Mouse (Mus musculus): ENCODE results near the gene Cttnbp2nl. TPM values are rescaled to one million over a fixed set of nuclear protein-coding genes. Genes with fewer than 3 reads are reported as not detected.

Cttnbp2nl gene
- polyA plus RNA-seq (2016; fragmentation: Nextera tagmentation; extraction: Ambion mirVana): 34.3 and 36.7 TPM in 2 replicates

GRCm38 (mm10) chr3:105052937-105053697 is at the start of gene Cttnbp2nl:
Gene Cttnbp2nl (minus strand): TSS chr3:105053146.
- H3K4me1 ChIP-seq: peaks cover 28% of the 10 kb centered on the region
- peak within 1 kb of the TSS; percentile 96 for H3K27ac ChIP-seq
- WGBS: 4% methylated on average over 31 of the region's 31 CpGs
- DNase-seq (ENCODE audit: extremely low spot score, low spot score): peak; percentile 96
- peak within 1 kb of the TSS; percentile 89 for H3K4me3 ChIP-seq
- no peaks in the 10 kb centered on the region for H3K9me3 ChIP-seq
- H3K36me3 ChIP-seq (replicated peaks): peaks cover 4% of the 10 kb centered on the region
- no peaks in the 10 kb centered on the region for H3K27me3 ChIP-seq (ENCODE audit: poor library complexity, severe bottlenecking)

- Histone ChIP-seq H3K36me3 (replicated peaks) (no peaks in the 10 kb centered on the region), H3K27me3 (ENCODE audit: poor library complexity, severe bottlenecking) (peaks cover 4% of the 10 kb centered on the region), H3K27ac (peak overlapping the region; percentile 21; the same call in 1 of the 2 replicates), H3K4me3 (no peak overlapping the region), H3K4me1 (peaks cover 15% of the 10 kb centered on the region), H3K9me3 (no peaks in the 10 kb centered on the region)
- WGBS: 44% methylated on average over 4 of the region's 4 CpGs
- DNase-seq (ENCODE audit: extremely low spot score, low spot score): no peak
Measured at GRCm38 (mm10) chr3:105100270-105100589, 47.3 kb upstream of the Cttnbp2nl start.

- Histone ChIP-seq H3K9me3 (no peaks in the 10 kb centered on the region), H3K27ac (peak overlapping the region; percentile 45), H3K36me3 (replicated peaks) (no peaks in the 10 kb centered on the region), H3K27me3 (ENCODE audit: poor library complexity, severe bottlenecking) (peaks cover 4% of the 10 kb centered on the region), H3K4me1 (peaks cover 15% of the 10 kb centered on the region), H3K4me3 (no peak overlapping the region)
- peak; percentile 25 for DNase-seq (ENCODE audit: extremely low spot score, low spot score)
- 14% methylated on average over 15 of the region's 15 CpGs for WGBS
Measured at GRCm38 (mm10) chr3:105099526-105100269, 46.8 kb upstream of the Cttnbp2nl start.

GRCm38 (mm10) chr3:105097581-105097980 is 44.6 kb upstream of the Cttnbp2nl start:
- no peak overlapping the region for H3K4me3 ChIP-seq
- peaks cover 25% of the 10 kb centered on the region for H3K4me1 ChIP-seq
- no peak for DNase-seq (ENCODE audit: extremely low spot score, low spot score)
- peaks cover 4% of the 10 kb centered on the region for H3K27me3 ChIP-seq (ENCODE audit: poor library complexity, severe bottlenecking)
- no peaks in the 10 kb centered on the region for H3K36me3 ChIP-seq (replicated peaks)
- WGBS: 84% methylated on average over 4 of the region's 4 CpGs
- H3K27ac ChIP-seq: no peak overlapping the region
- H3K9me3 ChIP-seq: no peaks in the 10 kb centered on the region

GRCm38 (mm10) chr3:105095026-105095425 is 42.1 kb upstream of the Cttnbp2nl start:
- Histone ChIP-seq H3K4me1 (peaks cover 29% of the 10 kb centered on the region), H3K36me3 (replicated peaks) (no peaks in the 10 kb centered on the region), H3K4me3 (no peak overlapping the region), H3K27ac (no peak overlapping the region), H3K9me3 (no peaks in the 10 kb centered on the region), H3K27me3 (ENCODE audit: poor library complexity, severe bottlenecking) (no peaks in the 10 kb centered on the region)
- 89% methylated on average over 5 of the region's 5 CpGs for WGBS
- DNase-seq (ENCODE audit: extremely low spot score, low spot score): no peak

- H3K9me3 ChIP-seq: no peaks in the 10 kb centered on the region
- H3K36me3 ChIP-seq (replicated peaks): no peaks in the 10 kb centered on the region
- WGBS: 48% methylated on average over 2 of the region's 2 CpGs
- peaks cover 24% of the 10 kb centered on the region for H3K4me1 ChIP-seq
- no peak overlapping the region for H3K27ac ChIP-seq
- no peaks in the 10 kb centered on the region for H3K27me3 ChIP-seq (ENCODE audit: poor library complexity, severe bottlenecking)
- H3K4me3 ChIP-seq: no peak overlapping the region
- DNase-seq (ENCODE audit: extremely low spot score, low spot score): no peak
Measured at GRCm38 (mm10) chr3:105094448-105094847, 41.5 kb upstream of the Cttnbp2nl start.

GRCm38 (mm10) chr3:105092721-105093505 is 40.0 kb upstream of the Cttnbp2nl start:
- Histone ChIP-seq H3K4me3 (no peak overlapping the region), H3K36me3 (replicated peaks) (no peaks in the 10 kb centered on the region), H3K4me1 (peaks cover 18% of the 10 kb centered on the region), H3K27ac (no peak overlapping the region), H3K9me3 (no peaks in the 10 kb centered on the region), H3K27me3 (ENCODE audit: poor library complexity, severe bottlenecking) (no peaks in the 10 kb centered on the region)
- no peak for DNase-seq (ENCODE audit: extremely low spot score, low spot score)
- WGBS: 62% methylated on average over 11 of the region's 11 CpGs

GRCm38 (mm10) chr3:105090981-105091380 is 38.0 kb upstream of the Cttnbp2nl start:
- 47% methylated on average over 3 of the region's 3 CpGs for WGBS
- no peaks in the 10 kb centered on the region for H3K9me3 ChIP-seq
- H3K27ac ChIP-seq: no peak overlapping the region
- H3K4me1 ChIP-seq: peaks cover 18% of the 10 kb centered on the region
- no peak overlapping the region for H3K4me3 ChIP-seq
- H3K36me3 ChIP-seq (replicated peaks): no peaks in the 10 kb centered on the region
- DNase-seq (ENCODE audit: extremely low spot score, low spot score): peak; percentile 18
- no peaks in the 10 kb centered on the region for H3K27me3 ChIP-seq (ENCODE audit: poor library complexity, severe bottlenecking)

GRCm38 (mm10) chr3:105090147-105090546 is 37.2 kb upstream of the Cttnbp2nl start:
- 90% methylated on average over 7 of the region's 7 CpGs for WGBS
- DNase-seq (ENCODE audit: extremely low spot score, low spot score): no peak
- Histone ChIP-seq H3K27ac (no peak overlapping the region), H3K27me3 (ENCODE audit: poor library complexity, severe bottlenecking) (no peaks in the 10 kb centered on the region), H3K36me3 (replicated peaks) (no peaks in the 10 kb centered on the region), H3K9me3 (no peaks in the 10 kb centered on the region), H3K4me3 (no peak overlapping the region), H3K4me1 (peaks cover 18% of the 10 kb centered on the region)

- Histone ChIP-seq H3K9me3 (no peaks in the 10 kb centered on the region), H3K36me3 (replicated peaks) (no peaks in the 10 kb centered on the region), H3K4me3 (no peak overlapping the region), H3K27ac (no peak overlapping the region), H3K27me3 (ENCODE audit: poor library complexity, severe bottlenecking) (no peaks in the 10 kb centered on the region), H3K4me1 (peaks cover 17% of the 10 kb centered on the region)
- WGBS: 90% methylated on average over 2 of the region's 2 CpGs
- DNase-seq (ENCODE audit: extremely low spot score, low spot score): no peak
Measured at GRCm38 (mm10) chr3:105088638-105089037, 35.7 kb upstream of the Cttnbp2nl start.

- Histone ChIP-seq H3K36me3 (replicated peaks) (no peaks in the 10 kb centered on the region), H3K27me3 (ENCODE audit: poor library complexity, severe bottlenecking) (no peaks in the 10 kb centered on the region), H3K27ac (no peak overlapping the region), H3K4me1 (peaks cover 8% of the 10 kb centered on the region), H3K9me3 (no peaks in the 10 kb centered on the region), H3K4me3 (no peak overlapping the region)
- DNase-seq (ENCODE audit: extremely low spot score, low spot score): no peak
- 73% methylated on average over 3 of the region's 3 CpGs for WGBS
Measured at GRCm38 (mm10) chr3:105087344-105087743, 34.4 kb upstream of the Cttnbp2nl start.

GRCm38 (mm10) chr3:105078231-105078826 is 25.4 kb upstream of the Cttnbp2nl start:
- no peak overlapping the region for H3K4me3 ChIP-seq
- peaks cover 13% of the 10 kb centered on the region for H3K4me1 ChIP-seq
- H3K27me3 ChIP-seq (ENCODE audit: poor library complexity, severe bottlenecking): peaks cover 6% of the 10 kb centered on the region
- H3K36me3 ChIP-seq (replicated peaks): no peaks in the 10 kb centered on the region
- WGBS: 21% methylated on average over 7 of the region's 7 CpGs
- peak overlapping the region; percentile 76 for H3K27ac ChIP-seq
- peak; percentile 75 for DNase-seq (ENCODE audit: extremely low spot score, low spot score)
- H3K9me3 ChIP-seq: no peaks in the 10 kb centered on the region

Data from forebrain, embryonic 10.5 days (tissue).